Mouse (Mus musculus) lung, embryonic 16.5 days (tissue): ENCODE results near the gene Trim31. TPM values are rescaled to one million over a fixed set of nuclear protein-coding genes. Genes with fewer than 3 reads are reported as not detected.

Experiments
- ATAC-seq: fragments of 200-750 bp; cut with Nextera tagmentation; 2 replicates; pipeline ENCODE4 v1.8.0; 2017; ENCODE audit warnings: low read depth, mild to moderate bottlenecking, moderate library complexity
- H3K27ac ChIP-seq: fragments of 300-500 bp; sonication (generic); 2 replicates; pipeline ENCODE4 v1.5.1; 2014; ENCODE audit warnings: mild to moderate bottlenecking, control low read depth, low read length
- H3K27me3 ChIP-seq: fragments of 300-500 bp; sonication (generic); 2 replicates; pipeline ENCODE4 v1.6.1; 2014; ENCODE audit warnings: low read depth, low read length, mixed read lengths; ENCODE audit not compliant: control insufficient read depth, insufficient read depth
- H3K36me3 ChIP-seq: fragments of 300-500 bp; sonication (generic); 2 replicates; pipeline ENCODE4 v1.6.1; 2014; ENCODE audit warnings: low read length; ENCODE audit not compliant: control insufficient read depth, insufficient read depth
- H3K4me1 ChIP-seq: fragments of 300-500 bp; sonication (generic); replicated peaks from 2 replicates; pipeline ENCODE4 v1.6.1; 2014; ENCODE audit warnings: low read length, mixed read lengths; ENCODE audit not compliant: control insufficient read depth, insufficient read depth
- H3K4me2 ChIP-seq: fragments of 300-500 bp; sonication (generic); 2 replicates; pipeline ENCODE4 v1.6.1; 2014; ENCODE audit warnings: low read depth, low read length, control low read depth
- H3K4me3 ChIP-seq: fragments of 300-500 bp; sonication (generic); 2 replicates; pipeline ENCODE4 v1.5.1; 2014; ENCODE audit warnings: mild to moderate bottlenecking, low read length, control low read depth
- H3K9ac ChIP-seq: fragments of 300-500 bp; sonication (generic); 2 replicates; pipeline ENCODE4 v1.6.1; 2014; ENCODE audit warnings: low read length, control low read depth
- H3K9me3 ChIP-seq: fragments of 300-500 bp; sonication (generic); 2 replicates; pipeline ENCODE4 v1.6.1; 2016; ENCODE audit warnings: low read length; ENCODE audit not compliant: control insufficient read depth
- WGBS: fragments of 180-500 bp; shearing (Covaris S2); extraction: QIAGEN DNeasy Blood & Tissue Kit; methylation state at CpG from one replicate; pipeline ENCODE4 v1.1.7; 2014; 5-methylcytosine and 5-hydroxymethylcytosine counted together
- polyA plus RNA-seq: library from polyadenylated mRNA; unstranded; fragments of >200 nt; fragmentation: Nextera tagmentation; extraction: Ambion mirVana; gene quantifications from 2 replicates; pipeline ENCODE4 v1.2.1, GENCODE M21; 2015

The Trim31 gene
- polyA plus RNA-seq, 1 experiment from 2014 or later, result not detected

- Histone ChIP-seq H3K9me3 (no peaks in the 10 kb centered on the region), H3K27me3 (no peaks in the 10 kb centered on the region), H3K27ac (no peak overlapping the region), H3K4me1 (peaks cover 4% of the 10 kb centered on the region), H3K9ac (no peak overlapping the region), H3K4me3 (no peak overlapping the region), H3K36me3 (no peaks in the 10 kb centered on the region), H3K4me2 (no peak overlapping the region)
- 64% methylated on average over 6 of the region's 6 CpGs for WGBS
- no peak for ATAC-seq
Measured at GRCm38 (mm10) chr17:36930233-36930632, 32.3 kb downstream of the Trim31 start.

- no peak overlapping the region for H3K4me2 ChIP-seq
- H3K27ac ChIP-seq, result no peak overlapping the region
- H3K27me3 ChIP-seq, result no peaks in the 10 kb centered on the region
- no peaks in the 10 kb centered on the region for H3K9me3 ChIP-seq
- H3K36me3 ChIP-seq, result no peaks in the 10 kb centered on the region
- H3K9ac ChIP-seq, result no peak overlapping the region
- WGBS, result 78% methylated on average over 4 of the region's 4 CpGs
- no peak for ATAC-seq
- peaks cover 4% of the 10 kb centered on the region for H3K4me1 ChIP-seq
- no peak overlapping the region for H3K4me3 ChIP-seq
Measured at GRCm38 (mm10) chr17:36931130-36931529, 33.2 kb downstream of the Trim31 start.

GRCm38 (mm10) chr17:36931806-36932205 lies 33.9 kb downstream of the Trim31 start:
- Histone ChIP-seq H3K27me3 (no peaks in the 10 kb centered on the region), H3K27ac (no peak overlapping the region), H3K36me3 (no peaks in the 10 kb centered on the region), H3K4me1 (peaks cover 4% of the 10 kb centered on the region), H3K9ac (no peak overlapping the region), H3K9me3 (no peaks in the 10 kb centered on the region), H3K4me3 (no peak overlapping the region), H3K4me2 (no peak overlapping the region)
- 45% methylated on average over 2 of the region's 2 CpGs for WGBS
- 0 out of 2 replicates have a peak, but pooled peaks have one; percentile 38 for ATAC-seq

- Histone ChIP-seq H3K4me1 (peaks cover 2% of the 10 kb centered on the region; the same call in 1 of the 2 replicates), H3K27me3 (peaks cover 13% of the 10 kb centered on the region), H3K27ac (no peak overlapping the region), H3K36me3 (no peaks in the 10 kb centered on the region), H3K4me3 (no peak overlapping the region), H3K4me2 (no peak overlapping the region), H3K9ac (no peak overlapping the region), H3K9me3 (no peaks in the 10 kb centered on the region)
- no peak for ATAC-seq
- 65% methylated on average over 2 of the region's 2 CpGs for WGBS
Measured at GRCm38 (mm10) chr17:36938056-36938455, 40.1 kb downstream of the Trim31 start.

- peak overlapping the region; percentile 53 for H3K9ac ChIP-seq
- H3K4me3 ChIP-seq, result peak overlapping the region; percentile 48
- peaks cover 9% of the 10 kb centered on the region for H3K4me1 ChIP-seq
- H3K9me3 ChIP-seq, result no peaks in the 10 kb centered on the region
- 31% methylated on average over 10 of the region's 10 CpGs for WGBS
- H3K4me2 ChIP-seq, result peak overlapping the region; percentile 75
- H3K27me3 ChIP-seq, result peaks cover 48% of the 10 kb centered on the region
- ATAC-seq, result peak; percentile 89
- H3K27ac ChIP-seq, result 0 out of 2 replicates have a peak overlapping the region, but pooled peaks have one; percentile 12
- no peaks in the 10 kb centered on the region for H3K36me3 ChIP-seq
Measured at GRCm38 (mm10) chr17:36942391-36942790, 44.5 kb downstream of the Trim31 start.

GRCm38 (mm10) chr17:36942791-36943471 lies 45.0 kb downstream of the Trim31 start, which contains the start of gene Rnf39:
Gene Rnf39 (plus strand): TSS chr17:36942918.
- Histone ChIP-seq H3K27ac (peak within 1 kb of the TSS; percentile 12; the same call in 1 of the 2 replicates), H3K4me2 (peak within 1 kb of the TSS; percentile 75), H3K36me3 (no peaks in the 10 kb centered on the region), H3K4me1 (peaks cover 12% of the 10 kb centered on the region), H3K27me3 (peaks cover 48% of the 10 kb centered on the region), H3K4me3 (peak within 1 kb of the TSS; percentile 48), H3K9me3 (no peaks in the 10 kb centered on the region), H3K9ac (peak within 1 kb of the TSS; percentile 53)
- peak; percentile 70 for ATAC-seq
- 1% methylated on average over 58 of the region's 59 CpGs for WGBS

- Histone ChIP-seq H3K27me3 (peaks cover 48% of the 10 kb centered on the region), H3K4me2 (peak overlapping the region; percentile 75), H3K4me1 (peaks cover 12% of the 10 kb centered on the region), H3K27ac (no peak overlapping the region), H3K9me3 (no peaks in the 10 kb centered on the region), H3K9ac (no peak overlapping the region), H3K36me3 (peaks cover 5% of the 10 kb centered on the region), H3K4me3 (peak overlapping the region; percentile 48)
- ATAC-seq, result no peak
- 21% methylated on average over 5 of the region's 5 CpGs for WGBS
Measured at GRCm38 (mm10) chr17:36943691-36944090, 45.8 kb downstream of the Trim31 start.

- Histone ChIP-seq H3K27me3 (peaks cover 48% of the 10 kb centered on the region), H3K9me3 (no peaks in the 10 kb centered on the region), H3K36me3 (peaks cover 10% of the 10 kb centered on the region), H3K4me1 (peaks cover 12% of the 10 kb centered on the region), H3K4me3 (no peak overlapping the region), H3K27ac (no peak overlapping the region), H3K4me2 (no peak overlapping the region), H3K9ac (no peak overlapping the region)
- ATAC-seq, result no peak
- WGBS, result 22% methylated on average over 9 of the region's 9 CpGs
Measured at GRCm38 (mm10) chr17:36944121-36944775, 46.3 kb downstream of the Trim31 start.

- Histone ChIP-seq H3K36me3 (peaks cover 13% of the 10 kb centered on the region), H3K27me3 (peaks cover 43% of the 10 kb centered on the region), H3K9ac (peak overlapping the region; percentile 79), H3K4me2 (peak overlapping the region; percentile 98), H3K9me3 (no peaks in the 10 kb centered on the region), H3K4me1 (peaks cover 26% of the 10 kb centered on the region), H3K4me3 (peak overlapping the region; percentile 58), H3K27ac (no peak overlapping the region)
- peak; percentile 32 for ATAC-seq
- under 1% methylated on average over 62 of the region's 62 CpGs for WGBS
Measured at GRCm38 (mm10) chr17:36947051-36947819, 49.3 kb downstream of the Trim31 start.
